Mouse (Mus musculus): Measurements from ENCODE around the gene Urgcp.

Urgcp gene

GRCm38 (mm10) chr11:5707530-5708353, 54.4 kb downstream of the Urgcp start:
- DNase-seq, result peak; percentile 89

GRCm38 (mm10) chr11:5706874-5707529, 55.2 kb downstream of the Urgcp start:
- peak; percentile 41 for DNase-seq

DNA sequence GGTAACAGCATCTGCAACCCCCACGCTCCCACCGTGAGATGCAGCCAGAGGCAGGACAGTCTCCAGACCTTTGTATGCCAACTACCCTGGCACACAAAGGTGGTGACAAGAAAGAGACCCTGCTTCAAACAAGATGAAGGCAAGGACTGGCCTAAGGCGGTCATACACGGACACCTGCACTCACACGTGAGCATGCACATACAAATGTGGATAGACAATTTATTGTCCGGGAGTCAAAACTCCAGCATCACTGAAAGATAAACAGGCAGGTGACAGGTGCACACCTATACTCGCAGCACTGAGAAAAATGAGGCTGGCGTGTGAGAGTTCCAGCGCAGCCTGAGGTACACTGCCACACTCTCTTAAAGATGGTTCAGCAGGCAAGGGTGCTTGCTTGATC, 56.2 kb downstream of the Urgcp start:
- no peak for DNase-seq

- no peak for DNase-seq
Observed at GRCm38 (mm10) chr11:5703341-5703740, 58.8 kb downstream of the Urgcp start.

DNA sequence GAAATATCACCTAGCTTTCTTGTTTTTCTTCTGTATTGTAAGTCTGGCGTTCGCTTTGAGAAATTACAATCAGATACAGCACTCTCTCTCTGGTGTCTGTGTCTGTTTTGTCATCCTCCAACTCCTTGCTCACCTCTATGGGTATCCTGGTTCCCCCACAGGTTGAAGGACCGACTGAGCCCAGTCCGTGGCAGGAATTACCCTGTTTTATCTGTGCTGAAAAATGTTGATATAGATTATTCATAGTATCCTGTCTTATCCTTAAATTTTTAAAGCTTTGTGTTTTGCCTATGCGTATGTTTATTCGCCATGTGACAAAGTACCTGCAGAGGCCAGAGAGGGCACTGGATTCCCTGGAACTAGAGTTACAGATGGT, 59.2 kb downstream of the Urgcp start:
- no peak for DNase-seq

- DNase-seq, result no peak
Observed at GRCm38 (mm10) chr11:5702271-5702956, 59.8 kb downstream of the Urgcp start.

DNA sequence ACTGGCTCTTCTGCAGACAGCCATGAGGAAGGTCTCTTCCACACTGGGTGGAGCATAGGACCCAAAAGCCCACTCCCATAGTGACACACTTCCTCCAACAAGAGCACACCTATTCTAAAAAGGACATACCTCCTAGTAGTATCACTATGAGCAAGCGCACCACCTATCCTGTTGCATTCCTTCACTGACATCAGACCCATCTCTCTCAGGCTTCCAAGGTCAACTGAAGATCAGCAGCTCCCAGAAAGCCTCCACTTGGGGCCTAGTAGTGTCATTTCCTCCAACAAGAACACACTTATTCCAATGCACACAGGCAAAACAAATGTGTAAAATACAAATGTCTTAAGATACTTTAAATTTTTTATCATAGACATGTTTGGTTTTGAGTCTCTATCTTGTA, 60.4 kb downstream of the Urgcp start:
- no peak for DNase-seq

- no peak for DNase-seq
Observed at GRCm38 (mm10) chr11:5701300-5701699, 60.9 kb downstream of the Urgcp start.

DNA sequence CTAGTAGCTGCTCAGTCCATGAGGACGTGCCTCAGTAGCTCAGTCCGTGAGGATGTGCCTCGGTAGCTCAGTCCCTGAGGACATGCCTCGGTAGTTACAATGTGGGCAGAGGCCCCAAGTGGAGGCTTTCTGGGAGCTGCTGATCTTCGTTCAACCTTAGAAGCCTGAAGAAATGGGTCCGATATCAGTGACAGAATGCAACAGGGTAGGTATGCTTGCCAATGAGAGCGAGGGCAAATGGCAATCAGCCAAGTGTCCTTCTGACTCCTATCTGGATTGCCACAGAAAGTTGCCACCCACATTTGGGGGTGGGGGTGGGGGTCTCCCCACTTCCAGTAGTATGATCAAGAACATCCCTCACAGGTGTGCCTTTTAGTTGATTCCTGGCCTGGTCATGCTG, 61.4 kb downstream of the Urgcp start:
- no peak for DNase-seq

DNA sequence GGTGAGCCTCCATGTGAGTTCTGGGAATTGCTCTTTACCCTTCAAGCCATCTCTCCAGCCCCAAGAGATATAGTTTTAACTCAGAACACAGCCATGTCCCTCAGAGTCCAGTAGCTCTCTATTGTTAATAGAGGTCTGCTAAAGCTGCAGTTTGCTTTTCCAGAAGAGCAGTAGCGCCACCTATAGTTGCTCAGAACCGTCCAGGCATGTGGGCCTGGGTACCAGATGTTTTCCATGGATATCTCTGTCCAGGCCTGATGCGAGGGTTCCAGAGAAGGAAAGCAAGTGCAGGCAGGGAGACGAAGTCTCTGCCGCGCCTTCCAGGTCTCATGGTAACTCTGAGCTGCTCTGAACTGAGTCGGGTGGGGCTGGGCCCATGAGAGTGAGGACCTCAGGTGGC, 70.4 kb downstream of the Urgcp start:
- DNase-seq, result peak; percentile 55

GRCm38 (mm10) chr11:5684283-5684682, 77.9 kb downstream of the Urgcp start:
- DNase-seq, result no peak

DNA sequence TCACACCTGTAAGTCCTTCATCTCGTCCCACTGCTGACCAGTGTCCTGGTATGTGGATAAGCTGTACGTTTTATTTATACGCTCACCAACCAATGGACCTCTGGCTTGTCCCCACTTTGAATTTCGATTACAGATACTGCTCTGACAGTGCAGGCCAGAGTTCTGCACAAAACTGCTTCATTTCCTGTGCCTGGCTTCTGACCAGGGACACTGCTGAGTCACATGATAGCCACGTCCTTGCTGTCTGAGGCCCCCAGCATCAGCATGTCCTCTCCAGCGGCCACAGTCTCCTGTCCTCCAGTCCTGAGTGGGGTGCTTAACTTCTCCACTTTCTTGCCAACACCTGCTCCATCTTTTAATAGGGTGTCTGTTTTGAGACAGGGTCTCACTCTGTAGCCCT, 79.6 kb downstream of the Urgcp start:
- DNase-seq, result no peak

Measured in kidney, adult 9 months (tissue).